Mouse (Mus musculus) spleen, adult 2 months (tissue): ENCODE measurements around the gene Fam163a.

Experiments used
- CTCF ChIP-seq: fragments of 200-500 bp; IDR thresholded peaks from 2 replicates; pipeline ENCODE4 v1.5.1; 2011; ENCODE audit warnings: mild to moderate bottlenecking, inconsistent platforms; ENCODE audit not compliant: insufficient read depth, insufficient read length, insufficient replicate concordance; ENCODE audit errors: extremely low read depth
- POLR2A ChIP-seq: fragments of 200-500 bp; IDR thresholded peaks from 2 replicates; pipeline ENCODE4 v1.6.1; 2011; ENCODE audit warnings: low read depth, low read length, inconsistent platforms

- TF ChIP-seq POLR2A: no peak
- TF ChIP-seq CTCF: no peak
Measured at GRCm38 (mm10) chr1:156108400-156108799, 96.4 kb downstream of the Fam163a start.
